Mouse (Mus musculus) heart, adult 9 months (tissue): ENCODE measurements around the gene AW822073.
"Not testable (repeated sequence)": the region's sequence is repeated elsewhere in the genome, so short reads cannot be mapped to it uniquely, and the experiment has no call there.

Experiments used
- DNase-seq, 2 experiments: peaks; one replicate each; pipeline ENCODE4 v3.0.0; 2022; ENCODE audit warnings: low spot score in 2 of 2

AW822073 gene

GRCm38 (mm10) chr10:58224827-58225785, at the start of gene AW822073:
Gene AW822073, minus strand, starts transcription at chr10:58224930.
- not testable (repeated sequence) for DNase-seq

GRCm38 (mm10) chr10:58258466-58258865, 33.7 kb upstream of the AW822073 start:
- DNase-seq: no peak

GRCm38 (mm10) chr10:58255954-58256353, 31.2 kb upstream of the AW822073 start:
- no peak for DNase-seq

- DNase-seq: peak; percentile 92 to 94
Measured at GRCm38 (mm10) chr10:58255213-58255892, 30.6 kb upstream of the AW822073 start, which contains the start of gene Gcc2. Gene Gcc2, plus strand, starts transcription at chr10:58255497.

GRCm38 (mm10) chr10:58254635-58255175, 30.0 kb upstream of the AW822073 start:
- DNase-seq: no peak

- DNase-seq: no peak
Measured at GRCm38 (mm10) chr10:58249535-58249934, 24.8 kb upstream of the AW822073 start.

DNA sequence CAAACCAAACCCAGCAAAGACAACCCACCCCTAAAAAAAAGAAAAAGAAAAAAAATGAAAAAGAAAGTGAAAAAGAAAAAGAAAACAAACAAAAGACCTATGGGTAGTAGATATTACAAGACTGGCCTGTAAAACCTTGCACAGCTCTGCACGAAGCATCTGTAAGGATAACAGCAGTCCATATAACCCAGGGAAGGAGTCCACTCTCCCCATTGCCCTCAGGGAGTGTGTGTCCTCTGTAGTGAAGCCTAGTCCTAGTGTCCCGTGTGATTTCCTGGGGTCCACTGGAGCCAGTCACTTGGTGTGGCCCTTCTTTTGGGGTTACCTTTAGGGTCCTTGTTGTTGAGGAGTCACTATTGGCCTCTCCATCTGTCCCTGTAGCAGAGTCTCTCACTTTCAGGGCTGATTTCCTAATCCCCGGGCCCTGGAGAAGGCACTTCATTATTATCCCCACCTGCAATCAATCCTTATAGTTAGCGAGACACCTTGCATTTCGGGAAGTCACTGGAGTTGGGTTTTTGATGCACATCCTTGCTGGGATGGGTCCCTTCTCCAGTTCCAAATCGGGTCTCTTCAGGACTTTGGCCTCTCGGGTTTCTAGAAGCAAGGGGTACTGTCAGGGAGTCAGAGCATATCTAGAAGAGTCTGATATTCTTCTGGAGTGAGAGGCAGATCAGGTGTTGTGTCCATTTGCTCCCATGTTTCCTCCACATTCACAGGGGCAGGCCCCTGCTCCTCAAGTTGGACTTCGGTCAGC, 14.4 kb upstream of the AW822073 start:
- DNase-seq: peak; percentile 68 to 72

- DNase-seq: no peak
Measured at GRCm38 (mm10) chr10:58236613-58237012, 11.9 kb upstream of the AW822073 start, which contains the start of gene Gm4981. Gene Gm4981, minus strand, starts transcription at chr10:58236701.

- peak in 1 of 2 experiments; percentile 40 for DNase-seq
Measured at GRCm38 (mm10) chr10:58234985-58235384, 10.3 kb upstream of the AW822073 start.

- DNase-seq: not testable (repeated sequence)
Measured at GRCm38 (mm10) chr10:58233740-58234121, 9.0 kb upstream of the AW822073 start.

DNA sequence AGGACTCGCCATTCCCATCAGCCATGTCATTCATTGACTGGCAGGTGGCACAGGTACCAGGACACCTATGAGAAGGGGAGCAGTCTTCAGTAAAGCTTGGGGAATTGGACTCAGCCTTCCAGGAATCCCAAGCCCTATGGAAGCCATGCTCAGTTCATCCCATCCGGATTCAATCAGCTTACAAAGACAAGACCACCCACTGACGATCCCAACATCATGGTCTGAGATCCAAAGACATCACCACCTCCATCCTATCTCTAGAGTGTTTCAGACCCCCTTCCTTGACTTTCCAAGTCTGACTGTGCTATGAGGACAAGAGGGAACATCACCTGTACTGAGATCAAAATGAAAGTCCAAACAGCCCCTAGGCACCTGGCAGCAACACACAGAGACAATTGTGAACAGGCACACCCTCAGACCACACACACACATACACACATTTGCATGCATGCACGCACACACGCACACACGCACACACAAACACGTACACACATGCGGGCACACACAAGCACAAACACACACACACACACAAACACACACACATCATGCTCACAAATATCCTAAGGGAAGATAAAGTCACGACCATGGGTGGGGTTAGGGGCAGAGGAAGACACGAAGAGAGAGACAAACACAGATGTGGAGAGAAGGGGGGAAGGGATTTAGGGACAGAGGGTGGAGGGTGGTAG, 8.5 kb upstream of the AW822073 start:
- peak in 1 of 2 experiments; percentile 53 for DNase-seq

GRCm38 (mm10) chr10:58232641-58232969, 7.9 kb upstream of the AW822073 start, which contains the start of gene Duxf3:
Gene Duxf3, minus strand, starts transcription at chr10:58232675.
- DNase-seq: peak in 1 of 2 experiments; percentile 25

GRCm38 (mm10) chr10:58231779-58232640, 7.3 kb upstream of the AW822073 start:
- peak; percentile 75 to 78 for DNase-seq

DNA sequence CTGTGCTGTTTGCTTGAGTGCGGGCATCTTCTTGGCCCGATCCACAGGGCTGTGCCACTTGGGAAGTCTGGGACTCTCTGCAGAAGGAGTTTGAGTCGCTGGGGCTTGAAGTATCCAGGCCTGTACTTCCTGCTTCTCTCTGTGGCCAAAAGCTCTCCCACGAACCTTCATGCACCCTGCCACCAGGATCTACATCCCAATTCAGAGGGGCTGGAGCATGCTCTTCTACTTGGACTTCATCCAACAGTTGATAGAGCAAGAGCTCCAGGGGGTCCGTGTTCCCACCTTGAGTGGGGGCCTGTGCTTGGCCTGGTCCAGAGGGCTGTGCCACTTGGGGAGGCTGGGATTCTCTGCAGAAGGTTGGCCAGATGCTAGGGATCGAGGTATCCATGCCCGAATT, 6.4 kb upstream of the AW822073 start:
- not testable (repeated sequence) for DNase-seq

- not testable (repeated sequence) for DNase-seq
Measured at GRCm38 (mm10) chr10:58230021-58230420, 5.3 kb upstream of the AW822073 start.

- not testable (repeated sequence) for DNase-seq
Measured at GRCm38 (mm10) chr10:58227798-58228197, 3.1 kb upstream of the AW822073 start.

DNA sequence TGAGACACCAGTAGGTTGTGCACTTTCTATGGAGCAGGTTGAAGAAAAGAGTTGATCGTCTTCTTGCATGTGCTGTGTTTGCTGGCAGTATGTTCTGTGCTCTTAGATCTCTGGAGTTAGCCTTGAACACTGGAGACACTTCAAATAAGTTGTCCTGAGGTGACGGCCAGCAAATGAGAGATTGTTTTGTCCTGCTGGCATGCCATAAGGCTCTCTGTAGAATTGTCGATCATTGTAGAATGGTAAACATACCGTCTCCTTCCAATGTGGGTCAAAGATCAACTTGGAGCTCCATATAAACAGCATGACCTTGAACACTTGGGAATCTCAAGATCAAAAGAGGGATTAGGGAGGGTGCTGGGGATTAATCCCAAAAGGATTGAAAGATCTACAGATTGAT, 1.6 kb upstream of the AW822073 start:
- not testable (repeated sequence) for DNase-seq

GRCm38 (mm10) chr10:58223972-58224805, 541 bp downstream of the AW822073 start:
- DNase-seq: peak; percentile 68 to 73

GRCm38 (mm10) chr10:58223161-58223560, 1.6 kb downstream of the AW822073 start:
- not testable (repeated sequence) for DNase-seq
